Mouse (Mus musculus): Measurements from ENCODE around the gene Cth.
A peak's percentile ranks its signal among the peaks of the same experiment; 100 is the strongest.

The Cth gene

GRCm38 (mm10) chr3:157910262-157910661, 14.6 kb downstream of the Cth start:
- DNase-seq (ENCODE audit: low read depth): no peak

GRCm38 (mm10) chr3:157908166-157908565, 16.7 kb downstream of the Cth start:
- no peak for DNase-seq (ENCODE audit: low read depth)

- no peak for DNase-seq (ENCODE audit: low read depth)
Observed at GRCm38 (mm10) chr3:157901721-157902120, 23.2 kb downstream of the Cth start.

- DNase-seq (ENCODE audit: low read depth): no peak
Observed at GRCm38 (mm10) chr3:157899986-157900385, 24.9 kb downstream of the Cth start.

- DNase-seq (ENCODE audit: low read depth): no peak
Observed at GRCm38 (mm10) chr3:157897645-157898044, 27.2 kb downstream of the Cth start.

- DNase-seq (ENCODE audit: low read depth): no peak
Observed at GRCm38 (mm10) chr3:157891819-157892218, 33.1 kb downstream of the Cth start.

DNA sequence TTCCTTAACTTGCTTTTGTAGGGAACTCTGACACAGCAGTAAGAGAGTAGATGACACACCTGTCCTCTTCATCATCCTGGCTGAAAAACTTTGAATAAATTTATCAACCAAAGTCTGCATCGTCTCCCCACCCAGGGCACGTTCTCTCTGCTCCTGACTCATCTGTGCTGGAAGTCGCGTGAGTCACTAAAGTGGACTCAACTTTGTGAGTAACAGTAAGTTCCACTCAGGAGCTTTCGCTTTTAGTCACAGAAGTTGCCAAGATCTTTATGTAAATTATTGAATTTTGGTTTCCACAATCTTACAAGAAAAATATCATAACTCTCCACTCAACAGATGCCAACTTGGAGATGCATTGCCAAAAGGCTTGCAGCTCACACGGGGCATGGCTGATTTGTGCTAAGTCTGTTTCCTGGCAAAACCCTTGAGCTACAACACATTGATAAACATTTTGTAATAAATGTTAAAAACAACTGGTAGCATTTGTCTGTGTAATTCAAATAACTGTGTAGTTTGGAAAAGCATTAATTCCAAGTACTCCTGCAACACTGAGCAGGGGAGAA, 40.7 kb downstream of the Cth start:
- peak; percentile 48 for DNase-seq (ENCODE audit: low read depth)

DNA sequence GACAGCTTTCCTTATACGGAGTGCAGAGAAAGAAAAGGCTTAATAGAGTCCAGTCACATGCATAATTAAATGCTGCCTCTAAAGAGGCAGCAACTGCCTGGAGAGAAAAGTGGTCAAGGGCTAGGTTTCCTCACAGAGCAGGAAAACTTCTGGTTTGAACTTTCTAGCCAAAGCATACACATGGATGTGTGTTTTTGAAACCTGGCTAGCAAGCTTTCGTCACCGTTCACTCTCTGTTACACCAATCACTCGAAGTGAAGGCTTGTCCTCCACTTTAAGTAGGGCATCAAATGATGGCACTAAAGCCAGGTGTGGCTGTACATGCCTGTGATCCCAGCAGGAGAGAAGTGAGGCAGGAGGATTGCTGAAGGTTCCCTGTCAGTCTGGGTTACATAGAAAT, 41.8 kb downstream of the Cth start:
- DNase-seq (ENCODE audit: low read depth): no peak

- no peak for DNase-seq (ENCODE audit: low read depth)
Observed at GRCm38 (mm10) chr3:157881992-157882391, 42.9 kb downstream of the Cth start.

DNA sequence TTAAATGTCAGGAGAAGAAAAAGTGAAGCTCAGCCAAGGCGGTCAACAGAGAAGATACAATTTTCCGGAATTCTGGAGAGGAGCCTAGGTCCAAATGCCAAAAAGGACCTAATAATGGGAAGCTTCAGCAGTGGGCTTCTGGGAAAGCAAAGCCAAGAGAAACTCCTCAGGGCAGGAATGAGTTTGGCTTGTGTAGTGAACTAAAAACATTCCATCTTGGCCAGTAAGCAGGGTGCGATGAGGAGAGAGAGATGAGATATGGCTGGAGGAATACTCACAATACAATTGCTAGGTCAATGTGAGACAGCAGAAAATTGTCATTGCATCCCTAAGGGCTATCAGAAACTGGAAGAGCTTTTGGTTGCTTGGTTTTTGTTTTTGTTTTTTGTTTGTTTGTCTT, 43.9 kb downstream of the Cth start:
- no peak for DNase-seq (ENCODE audit: low read depth)

DNA sequence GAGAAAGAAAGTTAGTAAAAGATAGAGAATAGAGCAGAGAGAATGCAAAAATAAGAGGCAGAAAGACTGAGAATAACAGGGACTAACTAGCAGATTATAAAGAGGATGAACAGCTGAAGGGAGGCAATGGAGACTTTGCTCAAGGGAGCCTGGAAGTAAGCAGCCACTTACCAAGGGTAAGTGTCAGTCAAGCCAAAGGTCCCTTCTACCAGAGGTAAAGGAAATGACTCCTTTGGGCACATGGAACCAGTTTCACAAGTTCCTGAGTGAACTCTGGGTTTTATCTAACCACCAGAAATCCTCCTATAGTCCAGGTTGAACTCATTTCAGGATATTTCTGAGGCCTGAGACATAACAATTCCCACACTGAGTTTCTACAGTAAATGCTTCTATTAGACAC, 47.0 kb downstream of the Cth start:
- no peak for DNase-seq (ENCODE audit: low read depth)

GRCm38 (mm10) chr3:157876439-157877156, 48.3 kb downstream of the Cth start:
- DNase-seq (ENCODE audit: low read depth): peak; percentile 19

DNA sequence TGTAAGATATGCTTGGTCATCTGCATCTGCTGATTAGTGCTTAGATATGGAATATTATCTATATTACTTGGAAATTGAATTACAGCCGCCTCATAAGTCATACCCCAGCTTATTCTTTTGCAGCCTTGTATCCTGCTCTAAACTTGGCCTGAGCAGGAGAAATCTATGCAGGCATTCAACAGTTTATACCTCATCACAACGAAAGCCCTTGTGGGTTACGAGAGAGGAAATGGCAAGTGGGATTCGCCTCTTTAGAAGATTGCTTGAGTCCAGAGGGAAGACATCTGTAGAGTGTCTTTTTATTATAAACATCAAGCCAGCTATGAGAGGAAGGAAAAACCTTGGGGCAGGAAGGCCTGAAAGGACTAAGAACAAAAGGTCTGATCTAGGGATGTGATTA, 52.0 kb downstream of the Cth start:
- no peak for DNase-seq (ENCODE audit: low read depth)

GRCm38 (mm10) chr3:157867836-157868235, 57.0 kb downstream of the Cth start:
- no peak for DNase-seq (ENCODE audit: low read depth)

DNA sequence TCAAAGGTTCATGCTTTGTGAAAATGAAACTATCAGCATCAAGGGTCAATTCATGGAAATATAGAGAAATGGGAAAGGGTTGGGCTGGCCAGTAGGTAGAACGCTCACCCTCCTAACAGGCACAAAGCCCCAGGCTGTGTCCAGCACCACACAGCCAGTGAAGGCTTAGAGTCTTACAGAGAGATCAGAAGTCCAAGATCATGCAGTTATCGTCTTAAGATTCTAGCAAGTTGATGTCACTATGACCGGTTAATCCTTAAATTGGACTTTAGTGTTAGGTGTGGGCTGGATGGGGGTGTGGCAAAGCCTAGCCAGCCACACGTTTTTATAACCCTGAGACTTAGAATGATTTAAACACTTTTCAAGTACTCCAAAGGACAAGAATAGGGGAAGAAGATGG, 58.6 kb downstream of the Cth start:
- DNase-seq (ENCODE audit: low read depth): no peak

- DNase-seq (ENCODE audit: low read depth): no peak
Observed at GRCm38 (mm10) chr3:157865848-157866247, 59.0 kb downstream of the Cth start.

GRCm38 (mm10) chr3:157865431-157865830, 59.4 kb downstream of the Cth start:
- DNase-seq (ENCODE audit: low read depth): no peak

GRCm38 (mm10) chr3:157852806-157853205, 72.1 kb downstream of the Cth start:
- no peak for DNase-seq (ENCODE audit: low read depth)

DNA sequence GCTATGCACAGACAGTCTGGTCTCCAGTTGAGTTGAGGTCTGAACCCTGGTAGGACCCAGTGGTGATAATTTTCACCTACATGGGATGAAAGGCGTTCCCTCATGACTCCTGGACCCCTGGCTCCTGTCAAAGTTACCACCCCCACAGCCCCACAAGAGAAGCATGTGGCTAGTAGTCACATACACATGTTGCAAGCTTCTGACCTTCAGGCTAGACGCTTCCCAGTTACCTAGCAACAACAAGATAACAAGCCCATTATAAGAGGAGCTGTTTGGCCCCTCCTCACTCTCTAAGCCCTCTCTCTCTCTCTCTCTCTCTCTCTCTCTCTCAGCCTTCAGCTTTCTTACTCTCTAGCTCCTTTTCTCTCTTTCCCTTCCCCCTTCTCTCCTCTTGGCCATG, 76.4 kb downstream of the Cth start:
- no peak for DNase-seq (ENCODE audit: low read depth)

- no peak for DNase-seq (ENCODE audit: low read depth)
Observed at GRCm38 (mm10) chr3:157847338-157848284, 77.3 kb downstream of the Cth start.

Measured in fibroblast of lung, adult 2 months (primary cell).